Mouse (Mus musculus): ENCODE data around the gene Pou2f3. TPM values are rescaled to one million over a fixed set of nuclear protein-coding genes. Genes with fewer than 3 reads are reported as not detected.

Gene Pou2f3
- polyA plus RNA-seq, 1 experiment from 2014 or later: 0.10 TPM

DNA sequence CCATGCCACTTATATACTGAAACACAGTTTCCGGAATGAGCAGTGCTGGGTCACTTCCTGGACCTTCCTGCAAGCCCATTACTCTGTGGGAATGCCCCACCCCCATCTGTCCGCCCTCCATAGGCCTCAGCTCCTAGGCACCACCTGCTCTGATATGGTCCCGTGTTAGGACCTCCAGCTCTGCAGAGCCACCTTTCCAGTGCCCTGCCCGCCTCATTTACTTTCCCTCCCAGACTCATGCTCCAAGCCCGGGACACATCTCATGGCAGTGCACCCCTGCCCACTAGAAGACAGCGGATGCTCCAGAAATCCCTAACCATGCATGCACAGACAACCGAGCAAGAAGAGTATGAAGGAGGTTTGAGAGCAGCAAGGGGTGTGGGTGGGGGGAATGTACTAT, 19.8 kb upstream of the Pou2f3 start:
- WGBS: 68% methylated on average over 7 of the region's 7 CpGs
- peaks cover 7% of the 10 kb centered on the region; the same call in 1 of the 2 replicates for H3K36me3 ChIP-seq
- H3K27me3 ChIP-seq (ENCODE audit: insufficient read depth, poor library complexity, severe bottlenecking): no peaks in the 10 kb centered on the region
- DNase-seq (ENCODE audit: low spot score): no peak
- H3K4me1 ChIP-seq: peaks cover 85% of the 10 kb centered on the region
- H3K4me3 ChIP-seq: no peak overlapping the region
- peak overlapping the region; percentile 83; the same call in 1 of the 2 replicates for H3K27ac ChIP-seq
- H3K9me3 ChIP-seq: no peaks in the 10 kb centered on the region

DNA sequence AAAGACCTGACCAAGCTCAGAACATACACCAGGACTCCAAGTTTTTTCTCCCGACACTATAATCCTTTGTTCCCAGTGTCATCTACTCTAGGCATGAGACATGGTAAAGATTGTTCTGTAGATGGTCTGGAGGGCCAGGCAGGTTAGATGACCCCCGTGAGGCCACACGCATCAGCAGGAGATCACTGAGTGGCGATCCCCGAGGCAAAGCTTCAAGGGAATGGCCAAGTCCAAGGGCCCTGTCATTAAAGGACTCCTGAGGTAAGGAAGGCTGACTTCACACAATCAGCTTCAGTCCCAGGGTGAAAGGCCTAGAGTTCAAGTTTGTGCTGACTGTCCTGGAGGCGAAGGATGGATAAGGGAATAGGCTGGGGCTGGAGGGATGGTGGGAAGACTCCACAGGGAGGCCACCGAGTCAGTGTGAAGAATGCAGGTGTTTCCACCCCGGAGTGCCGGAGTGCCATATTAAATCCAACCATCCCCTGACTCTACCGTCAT, 19.3 kb upstream of the Pou2f3 start:
- no peaks in the 10 kb centered on the region for H3K9me3 ChIP-seq
- peaks cover 85% of the 10 kb centered on the region for H3K4me1 ChIP-seq
- H3K27ac ChIP-seq: 0 out of 2 replicates have a peak overlapping the region, but pooled peaks have one; percentile 83
- no peaks in the 10 kb centered on the region for H3K27me3 ChIP-seq (ENCODE audit: insufficient read depth, poor library complexity, severe bottlenecking)
- H3K36me3 ChIP-seq: peaks cover 7% of the 10 kb centered on the region; the same call in 1 of the 2 replicates
- 91% methylated on average over 10 of the region's 10 CpGs for WGBS
- H3K4me3 ChIP-seq: no peak overlapping the region
- no peak for DNase-seq (ENCODE audit: low spot score)

DNA sequence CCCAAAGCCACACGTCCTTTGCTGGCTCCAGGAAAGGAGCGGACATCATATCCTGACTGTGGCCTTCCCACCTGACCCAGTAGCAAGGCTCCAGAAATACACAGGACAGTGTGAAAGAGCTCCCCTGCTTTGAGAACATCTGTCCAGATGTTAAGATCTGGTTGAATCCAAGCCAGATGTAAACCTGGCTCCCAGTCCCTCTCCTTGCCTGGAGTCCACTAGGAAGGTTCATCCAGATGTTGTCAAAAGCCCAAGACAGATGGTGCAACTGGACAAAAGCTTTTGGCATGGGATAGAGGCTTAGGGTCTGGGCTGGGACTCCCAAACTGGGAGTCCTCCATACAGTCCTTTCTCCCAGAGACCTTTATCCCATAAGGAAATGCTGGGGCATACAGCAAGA, 18.6 kb upstream of the Pou2f3 start:
- DNase-seq (ENCODE audit: low spot score): no peak

DNA sequence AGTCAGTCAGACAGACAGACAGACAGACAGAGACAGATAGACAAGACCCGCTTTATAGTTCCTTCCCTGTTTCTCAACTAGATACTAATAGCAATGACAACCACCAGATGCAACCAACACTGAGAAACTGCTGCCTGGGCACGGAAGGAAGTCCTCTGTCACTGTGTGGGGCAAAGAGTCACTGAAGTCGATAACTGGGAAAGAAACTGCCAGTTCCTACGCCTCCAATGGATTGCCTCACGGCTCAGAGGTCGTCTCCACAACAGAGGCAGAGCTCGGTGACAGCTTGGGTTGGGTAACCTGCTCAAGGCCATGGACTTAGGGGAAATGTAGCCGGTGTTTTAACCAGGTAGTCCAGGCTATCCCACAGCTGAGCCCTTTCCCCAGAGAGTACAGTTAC, 17.5 kb upstream of the Pou2f3 start:
- peaks cover 18% of the 10 kb centered on the region for H3K36me3 ChIP-seq
- WGBS: 78% methylated on average over 8 of the region's 8 CpGs

More for the DNA sequence above, 18.6 kb upstream of the Pou2f3 start:
- Histone ChIP-seq H3K36me3 (peaks cover 9% of the 10 kb centered on the region; the same call in 1 of the 2 replicates), H3K9me3 (no peaks in the 10 kb centered on the region), H3K27ac (0 out of 2 replicates have a peak overlapping the region, but pooled peaks have one; percentile 12), H3K4me3 (no peak overlapping the region), H3K27me3 (ENCODE audit: insufficient read depth, poor library complexity, severe bottlenecking) (no peaks in the 10 kb centered on the region), H3K4me1 (peaks cover 85% of the 10 kb centered on the region)
- 85% methylated on average over 2 of the region's 2 CpGs for WGBS

GRCm38 (mm10) chr9:43226573-43227160, 16.5 kb upstream of the Pou2f3 start:
- DNase-seq (ENCODE audit: low spot score): no peak
- H3K9me3 ChIP-seq: no peaks in the 10 kb centered on the region
- peaks cover 73% of the 10 kb centered on the region for H3K4me1 ChIP-seq
- H3K27me3 ChIP-seq (ENCODE audit: insufficient read depth, poor library complexity, severe bottlenecking): no peaks in the 10 kb centered on the region
- H3K36me3 ChIP-seq: peaks cover 26% of the 10 kb centered on the region
- WGBS: 67% methylated on average over 9 of the region's 9 CpGs
- no peak overlapping the region for H3K4me3 ChIP-seq
- peak overlapping the region; percentile 32; the same call in 1 of the 2 replicates for H3K27ac ChIP-seq

More for the DNA sequence above, 17.5 kb upstream of the Pou2f3 start:
- H3K4me1 ChIP-seq: peaks cover 77% of the 10 kb centered on the region
- H3K27me3 ChIP-seq (ENCODE audit: insufficient read depth, poor library complexity, severe bottlenecking): no peaks in the 10 kb centered on the region
- DNase-seq (ENCODE audit: low spot score): no peak
- H3K4me3 ChIP-seq: no peak overlapping the region
- no peaks in the 10 kb centered on the region for H3K9me3 ChIP-seq
- no peak overlapping the region; the same call in 1 of the 2 replicates for H3K27ac ChIP-seq

DNA sequence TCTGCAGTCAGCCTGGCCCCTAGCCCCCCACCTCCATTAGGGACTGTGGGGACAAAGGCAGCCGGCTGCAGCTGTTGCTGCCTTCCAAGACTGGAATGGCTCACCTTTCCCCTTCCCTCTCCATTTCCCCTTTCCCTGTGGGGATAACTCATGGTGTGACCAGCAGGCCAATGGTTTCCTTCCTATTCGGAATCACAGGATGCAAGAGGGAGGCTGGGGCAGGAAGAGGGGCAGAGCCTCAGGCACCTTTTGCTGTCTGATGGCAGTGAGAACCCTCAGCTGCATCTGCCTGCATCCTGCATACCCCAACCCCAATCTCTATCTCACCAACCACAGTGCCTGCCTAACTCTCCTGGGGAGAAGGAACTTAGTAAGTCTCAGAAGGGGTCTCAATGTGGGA, 15.3 kb upstream of the Pou2f3 start:
- no peak for DNase-seq (ENCODE audit: low spot score)
- Histone ChIP-seq H3K27ac (peak overlapping the region; percentile 81), H3K9me3 (no peaks in the 10 kb centered on the region), H3K4me3 (no peak overlapping the region), H3K27me3 (ENCODE audit: insufficient read depth, poor library complexity, severe bottlenecking) (no peaks in the 10 kb centered on the region), H3K36me3 (peaks cover 31% of the 10 kb centered on the region), H3K4me1 (peaks cover 61% of the 10 kb centered on the region)
- 29% methylated on average over 2 of the region's 2 CpGs for WGBS

- Histone ChIP-seq H3K4me1 (peaks cover 55% of the 10 kb centered on the region), H3K27me3 (ENCODE audit: insufficient read depth, poor library complexity, severe bottlenecking) (no peaks in the 10 kb centered on the region), H3K9me3 (no peaks in the 10 kb centered on the region), H3K36me3 (peaks cover 31% of the 10 kb centered on the region), H3K4me3 (no peak overlapping the region), H3K27ac (peak overlapping the region; percentile 81)
- 22% methylated on average over 11 of the region's 11 CpGs for WGBS
- DNase-seq (ENCODE audit: low spot score): no peak
Observed at GRCm38 (mm10) chr9:43224771-43225355, 14.7 kb upstream of the Pou2f3 start.

- H3K27ac ChIP-seq: peak overlapping the region; percentile 22; the same call in 1 of the 2 replicates
- DNase-seq (ENCODE audit: low spot score): no peak
- H3K36me3 ChIP-seq: peaks cover 27% of the 10 kb centered on the region
- WGBS: 35% methylated on average over 8 of the region's 8 CpGs
- H3K27me3 ChIP-seq (ENCODE audit: insufficient read depth, poor library complexity, severe bottlenecking): no peaks in the 10 kb centered on the region
- H3K4me3 ChIP-seq: no peak overlapping the region
- H3K9me3 ChIP-seq: no peaks in the 10 kb centered on the region
- H3K4me1 ChIP-seq: peaks cover 42% of the 10 kb centered on the region
Observed at GRCm38 (mm10) chr9:43222429-43222715, 12.2 kb upstream of the Pou2f3 start.

- Histone ChIP-seq H3K27me3 (ENCODE audit: insufficient read depth, poor library complexity, severe bottlenecking) (no peaks in the 10 kb centered on the region), H3K4me1 (peaks cover 40% of the 10 kb centered on the region), H3K4me3 (no peak overlapping the region), H3K27ac (0 out of 2 replicates have a peak overlapping the region, but pooled peaks have one; percentile 13), H3K9me3 (no peaks in the 10 kb centered on the region), H3K36me3 (peaks cover 24% of the 10 kb centered on the region)
- peak; percentile 91 for DNase-seq (ENCODE audit: low spot score)
- WGBS: 40% methylated on average over 18 of the region's 18 CpGs
Observed at GRCm38 (mm10) chr9:43221643-43222428, 11.7 kb upstream of the Pou2f3 start.

GRCm38 (mm10) chr9:43210771-43211450, 742 bp upstream of the Pou2f3 start:
- Histone ChIP-seq H3K27me3 (ENCODE audit: insufficient read depth, poor library complexity, severe bottlenecking) (peaks cover 30% of the 10 kb centered on the region), H3K4me1 (peaks cover 27% of the 10 kb centered on the region), H3K4me3 (no peak overlapping the region), H3K36me3 (no peaks in the 10 kb centered on the region), H3K9me3 (no peaks in the 10 kb centered on the region), H3K27ac (0 out of 2 replicates have a peak overlapping the region, but pooled peaks have one; percentile 5)
- DNase-seq (ENCODE audit: low spot score): no peak
- WGBS: 23% methylated on average over 11 of the region's 11 CpGs

DNA sequence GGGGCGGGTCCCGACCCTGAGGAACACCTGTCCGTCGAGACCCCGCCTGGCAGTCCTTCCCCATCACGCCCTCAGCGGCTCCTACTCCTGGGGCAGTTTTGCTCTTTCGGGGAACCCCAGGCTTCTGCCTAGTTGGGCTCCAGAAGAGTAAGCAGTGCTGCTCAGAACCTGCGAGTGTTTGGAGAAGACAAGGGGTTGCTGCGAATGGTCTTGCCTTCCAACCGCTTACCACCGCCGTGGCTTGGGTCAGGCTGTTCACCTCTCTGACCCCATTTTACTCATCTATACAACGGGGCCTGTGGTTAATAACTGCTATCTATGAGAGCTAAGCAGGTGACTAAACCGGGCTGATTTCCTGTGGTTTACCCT, 4.2 kb downstream of the Pou2f3 start:
- 2% methylated on average over 15 of the region's 15 CpGs for WGBS
- peak overlapping the region; percentile 56 for H3K4me3 ChIP-seq
- H3K27me3 ChIP-seq (ENCODE audit: insufficient read depth, poor library complexity, severe bottlenecking): peaks cover 73% of the 10 kb centered on the region
- H3K27ac ChIP-seq: 0 out of 2 replicates have a peak overlapping the region, but pooled peaks have one; percentile 42
- no peaks in the 10 kb centered on the region for H3K9me3 ChIP-seq
- no peak for DNase-seq (ENCODE audit: low spot score)
- H3K4me1 ChIP-seq: peaks cover 32% of the 10 kb centered on the region
- H3K36me3 ChIP-seq: no peaks in the 10 kb centered on the region

DNA sequence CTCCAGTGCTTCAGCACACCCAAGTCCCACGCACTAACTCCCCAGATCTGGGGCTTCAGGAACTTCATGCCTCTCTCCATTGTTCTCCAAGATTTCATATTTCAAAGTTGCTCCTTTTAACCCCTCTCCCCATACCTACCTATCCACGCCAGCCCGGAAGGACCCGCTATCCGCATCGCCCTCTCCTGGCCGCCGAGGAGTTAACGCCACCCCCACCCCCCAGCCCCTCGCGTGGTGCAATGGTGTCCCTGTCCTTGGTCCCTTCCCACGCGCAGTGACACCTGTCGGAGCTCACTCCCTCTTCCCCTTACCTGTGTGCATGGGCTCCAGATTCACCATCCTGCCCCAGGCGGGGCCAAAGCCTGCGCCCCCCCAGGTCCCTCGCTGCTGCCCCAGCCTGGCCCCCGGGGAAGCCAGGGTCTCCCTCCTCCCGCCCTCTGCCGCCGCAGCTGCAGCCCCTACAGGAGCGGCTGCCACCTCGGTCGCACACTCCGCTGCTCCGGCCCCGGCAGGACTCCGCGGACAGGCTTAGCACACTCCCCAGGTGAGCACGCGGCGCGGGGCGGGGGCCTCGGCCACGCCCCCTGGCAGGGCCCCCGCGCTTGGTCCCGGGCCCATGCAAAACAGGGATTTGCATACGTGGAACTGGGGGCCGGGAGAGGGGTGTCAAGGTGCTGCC, 4.7 kb downstream of the Pou2f3 start:
- peaks cover 28% of the 10 kb centered on the region for H3K4me1 ChIP-seq
- WGBS: 2% methylated on average over 41 of the region's 41 CpGs
- H3K36me3 ChIP-seq: no peaks in the 10 kb centered on the region
- H3K27ac ChIP-seq: peak overlapping the region; percentile 42; the same call in 1 of the 2 replicates
- peaks cover 78% of the 10 kb centered on the region for H3K27me3 ChIP-seq (ENCODE audit: insufficient read depth, poor library complexity, severe bottlenecking)
- H3K4me3 ChIP-seq: peak overlapping the region; percentile 56
- no peak for DNase-seq (ENCODE audit: low spot score)
- H3K9me3 ChIP-seq: no peaks in the 10 kb centered on the region

All from heart, embryonic 10.5 days (tissue).